Mouse (Mus musculus): ENCODE results near the gene Teddm1a. TPM values are rescaled to one million over a fixed set of nuclear protein-coding genes. Genes with fewer than 3 reads are reported as not detected.
A peak's percentile ranks its signal among the peaks of the same experiment; 100 is the strongest.

The Teddm1a gene
- polyA plus RNA-seq, 1 experiment from 2014 or later = not detected

DNA sequence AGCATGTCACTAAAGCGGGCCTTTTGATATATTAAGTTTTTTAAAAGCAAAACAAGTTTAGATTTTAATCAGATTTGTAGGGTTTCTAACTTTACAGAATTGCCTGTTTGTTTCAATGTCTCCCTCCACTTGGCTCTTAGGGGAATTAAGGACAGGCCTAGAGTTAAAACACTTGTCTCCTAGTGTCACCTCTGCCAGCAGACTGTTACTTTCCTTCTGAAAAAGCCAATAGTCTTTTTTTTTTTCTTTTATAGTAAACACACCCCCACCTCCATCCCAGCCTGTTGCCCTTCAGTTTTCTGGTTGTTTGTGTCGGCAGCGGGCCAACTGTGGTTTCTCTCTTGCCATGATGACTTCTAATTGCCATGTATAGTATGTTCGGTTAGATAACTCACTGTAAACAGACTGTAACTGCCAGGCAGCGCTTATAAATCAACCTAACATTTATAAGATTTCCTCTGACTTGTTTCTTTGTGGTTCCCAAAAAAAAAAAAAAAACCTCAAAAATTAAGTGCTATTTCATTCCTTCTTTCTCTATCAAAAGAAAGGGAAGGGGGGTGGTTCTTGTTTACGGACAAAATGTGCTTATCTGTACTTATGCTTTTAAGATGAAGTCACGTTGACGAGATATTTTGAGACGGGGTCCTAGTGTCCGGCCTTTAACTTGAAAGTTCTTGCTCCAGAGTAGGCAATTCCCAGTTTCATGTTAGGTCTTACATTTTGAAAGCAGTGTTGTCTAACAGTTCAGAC, 17.8 kb downstream of the Teddm1a start:
- H3K27me3 ChIP-seq (replicated peaks; ENCODE audit: low read depth, poor library complexity, severe bottlenecking) = no peaks in the 10 kb centered on the region
- H3K27ac ChIP-seq (replicated peaks) = no peak overlapping the region
- H3K4me3 ChIP-seq = no peak overlapping the region
- 94% methylated on average over 10 of the region's 10 CpGs for WGBS
- DNase-seq (ENCODE audit: low spot score) = no peak
- no peaks in the 10 kb centered on the region for H3K9me3 ChIP-seq
- no peaks in the 10 kb centered on the region for H3K4me1 ChIP-seq
- peaks cover 71% of the 10 kb centered on the region for H3K36me3 ChIP-seq (replicated peaks)

DNA sequence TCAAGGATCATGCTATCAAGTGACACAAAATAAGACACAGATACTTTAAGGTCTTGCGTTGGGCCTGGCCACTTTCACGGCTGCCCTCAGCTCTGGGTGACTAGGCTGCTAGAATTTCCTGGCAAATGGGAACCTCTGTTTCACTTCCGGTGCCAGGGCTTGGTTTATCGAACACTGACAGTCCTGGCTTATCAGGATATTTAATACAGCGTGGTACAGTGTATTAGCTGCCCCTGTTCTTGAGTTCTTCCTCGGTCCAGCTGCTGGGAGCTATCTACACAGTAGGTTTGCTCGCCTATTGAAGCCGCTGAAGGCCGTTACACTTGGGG, 18.4 kb downstream of the Teddm1a start:
- Histone ChIP-seq H3K4me1 (no peaks in the 10 kb centered on the region), H3K4me3 (no peak overlapping the region), H3K36me3 (replicated peaks) (peaks cover 66% of the 10 kb centered on the region), H3K27ac (replicated peaks) (no peak overlapping the region), H3K9me3 (no peaks in the 10 kb centered on the region), H3K27me3 (replicated peaks; ENCODE audit: low read depth, poor library complexity, severe bottlenecking) (no peaks in the 10 kb centered on the region)
- no peak for DNase-seq (ENCODE audit: low spot score)
- WGBS = 92% methylated on average over 9 of the region's 9 CpGs

DNA sequence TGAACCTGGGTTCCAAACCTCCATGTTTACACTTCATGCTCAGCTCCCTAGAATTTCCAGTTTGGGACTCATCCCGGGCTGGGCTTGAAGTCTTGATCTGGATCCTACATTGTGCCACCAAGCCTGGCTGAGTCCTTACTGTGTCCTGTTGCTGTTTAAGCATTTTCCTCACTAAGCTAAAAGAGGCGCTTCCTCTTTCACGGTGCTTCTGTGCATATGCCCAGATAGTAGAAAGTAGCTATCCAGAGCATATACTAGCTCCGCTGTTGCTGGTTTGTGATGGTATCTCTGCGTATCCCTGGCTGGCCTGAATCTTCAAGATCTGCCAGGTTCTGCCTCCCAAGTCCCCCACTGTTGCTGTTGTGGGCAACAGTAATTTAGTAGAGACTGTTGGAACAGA, 18.9 kb downstream of the Teddm1a start:
- WGBS = 91% methylated on average over 5 of the region's 5 CpGs
- no peaks in the 10 kb centered on the region for H3K9me3 ChIP-seq
- no peaks in the 10 kb centered on the region for H3K4me1 ChIP-seq
- H3K4me3 ChIP-seq = no peak overlapping the region
- H3K27ac ChIP-seq (replicated peaks) = no peak overlapping the region
- H3K36me3 ChIP-seq (replicated peaks) = peaks cover 61% of the 10 kb centered on the region
- H3K27me3 ChIP-seq (replicated peaks; ENCODE audit: low read depth, poor library complexity, severe bottlenecking) = no peaks in the 10 kb centered on the region
- no peak for DNase-seq (ENCODE audit: low spot score)

GRCm38 (mm10) chr1:153911276-153911795, 19.8 kb downstream of the Teddm1a start:
- no peak for DNase-seq (ENCODE audit: low spot score)
- Histone ChIP-seq H3K27me3 (replicated peaks; ENCODE audit: low read depth, poor library complexity, severe bottlenecking) (no peaks in the 10 kb centered on the region), H3K9me3 (no peaks in the 10 kb centered on the region), H3K4me1 (no peaks in the 10 kb centered on the region), H3K36me3 (replicated peaks) (peaks cover 52% of the 10 kb centered on the region), H3K27ac (replicated peaks) (no peak overlapping the region), H3K4me3 (no peak overlapping the region)
- WGBS = 86% methylated on average over 6 of the region's 6 CpGs

GRCm38 (mm10) chr1:153913869-153914268, 22.3 kb downstream of the Teddm1a start:
- WGBS = 85% methylated on average over 3 of the region's 3 CpGs
- H3K4me3 ChIP-seq = no peak overlapping the region
- no peaks in the 10 kb centered on the region for H3K9me3 ChIP-seq
- H3K27me3 ChIP-seq (replicated peaks; ENCODE audit: low read depth, poor library complexity, severe bottlenecking) = no peaks in the 10 kb centered on the region
- no peaks in the 10 kb centered on the region for H3K4me1 ChIP-seq
- no peak overlapping the region for H3K27ac ChIP-seq (replicated peaks)
- peaks cover 27% of the 10 kb centered on the region for H3K36me3 ChIP-seq (replicated peaks)
- DNase-seq (ENCODE audit: low spot score) = no peak

DNA sequence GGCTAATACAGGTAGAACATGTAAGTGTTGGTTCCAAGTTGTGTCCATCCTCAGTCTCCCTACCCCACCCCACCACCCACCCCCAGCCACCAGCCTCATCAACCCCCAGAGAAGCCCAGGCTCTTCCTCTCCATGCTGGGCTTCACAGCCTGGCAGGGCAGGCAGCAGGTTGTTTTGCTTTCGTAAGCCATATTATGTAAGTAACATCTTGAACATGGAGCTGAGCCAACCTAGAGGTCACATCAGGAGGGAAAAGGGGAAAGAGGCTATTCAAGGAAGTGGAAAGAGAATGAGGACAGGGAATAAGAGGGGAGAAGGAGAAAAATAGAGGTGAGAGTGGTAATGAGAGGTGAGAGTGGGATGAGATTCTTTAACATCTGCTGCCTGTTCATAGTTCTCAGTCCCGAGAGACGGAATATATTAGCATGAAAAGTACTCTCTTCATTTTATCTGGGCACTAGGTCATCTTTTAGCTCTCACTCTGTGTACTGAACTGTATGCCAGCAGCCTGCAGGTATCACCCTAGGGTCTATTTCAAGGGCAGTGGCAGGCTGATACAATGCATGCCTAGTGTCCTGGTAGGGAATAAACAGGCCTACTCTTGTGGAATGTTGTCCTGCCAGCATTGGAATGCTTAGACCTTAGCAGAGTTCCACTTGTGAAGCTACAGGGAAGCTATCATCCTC, 27.1 kb downstream of the Teddm1a start:
- H3K4me3 ChIP-seq = no peak overlapping the region
- H3K4me1 ChIP-seq = peaks cover 9% of the 10 kb centered on the region
- no peak overlapping the region for H3K27ac ChIP-seq (replicated peaks)
- H3K27me3 ChIP-seq (replicated peaks; ENCODE audit: low read depth, poor library complexity, severe bottlenecking) = no peaks in the 10 kb centered on the region
- no peaks in the 10 kb centered on the region for H3K9me3 ChIP-seq
- H3K36me3 ChIP-seq (replicated peaks) = no peaks in the 10 kb centered on the region
- WGBS = 91% methylated on average over 3 of the region's 3 CpGs
- DNase-seq (ENCODE audit: low spot score) = no peak

DNA sequence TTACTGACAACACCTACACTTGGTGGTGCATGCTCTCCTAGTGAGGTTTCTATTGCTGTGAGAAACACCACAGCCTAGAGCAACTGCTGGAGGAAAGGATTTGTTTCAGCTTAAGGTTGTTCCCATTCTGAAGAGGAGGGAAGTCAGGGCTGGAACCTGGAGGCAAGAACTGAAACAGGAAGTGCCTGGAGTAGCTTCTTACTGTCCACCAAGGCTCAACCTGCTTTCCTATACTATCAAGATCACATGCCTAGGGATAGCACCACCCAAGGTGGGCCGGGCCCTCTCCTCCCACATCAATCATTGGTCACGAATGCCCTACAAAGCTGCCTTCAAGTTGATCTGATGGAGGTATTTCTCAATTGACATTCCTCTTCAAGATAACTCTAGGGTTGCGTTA, 30.1 kb downstream of the Teddm1a start:
- Histone ChIP-seq H3K36me3 (replicated peaks) (no peaks in the 10 kb centered on the region), H3K27ac (replicated peaks) (no peak overlapping the region), H3K9me3 (no peaks in the 10 kb centered on the region), H3K27me3 (replicated peaks; ENCODE audit: low read depth, poor library complexity, severe bottlenecking) (no peaks in the 10 kb centered on the region), H3K4me1 (peaks cover 9% of the 10 kb centered on the region), H3K4me3 (no peak overlapping the region)
- no peak for DNase-seq (ENCODE audit: low spot score)
- 91% methylated on average over 3 of the region's 3 CpGs for WGBS

- WGBS = 29% methylated on average over 5 of the region's 5 CpGs
- peaks cover 9% of the 10 kb centered on the region for H3K4me1 ChIP-seq
- no peaks in the 10 kb centered on the region for H3K36me3 ChIP-seq (replicated peaks)
- DNase-seq (ENCODE audit: low spot score) = peak; percentile 26
- H3K27ac ChIP-seq (replicated peaks) = no peak overlapping the region
- no peak overlapping the region for H3K4me3 ChIP-seq
- H3K27me3 ChIP-seq (replicated peaks; ENCODE audit: low read depth, poor library complexity, severe bottlenecking) = no peaks in the 10 kb centered on the region
- H3K9me3 ChIP-seq = no peaks in the 10 kb centered on the region
Measured at GRCm38 (mm10) chr1:153922571-153923021, 31.1 kb downstream of the Teddm1a start.

DNA sequence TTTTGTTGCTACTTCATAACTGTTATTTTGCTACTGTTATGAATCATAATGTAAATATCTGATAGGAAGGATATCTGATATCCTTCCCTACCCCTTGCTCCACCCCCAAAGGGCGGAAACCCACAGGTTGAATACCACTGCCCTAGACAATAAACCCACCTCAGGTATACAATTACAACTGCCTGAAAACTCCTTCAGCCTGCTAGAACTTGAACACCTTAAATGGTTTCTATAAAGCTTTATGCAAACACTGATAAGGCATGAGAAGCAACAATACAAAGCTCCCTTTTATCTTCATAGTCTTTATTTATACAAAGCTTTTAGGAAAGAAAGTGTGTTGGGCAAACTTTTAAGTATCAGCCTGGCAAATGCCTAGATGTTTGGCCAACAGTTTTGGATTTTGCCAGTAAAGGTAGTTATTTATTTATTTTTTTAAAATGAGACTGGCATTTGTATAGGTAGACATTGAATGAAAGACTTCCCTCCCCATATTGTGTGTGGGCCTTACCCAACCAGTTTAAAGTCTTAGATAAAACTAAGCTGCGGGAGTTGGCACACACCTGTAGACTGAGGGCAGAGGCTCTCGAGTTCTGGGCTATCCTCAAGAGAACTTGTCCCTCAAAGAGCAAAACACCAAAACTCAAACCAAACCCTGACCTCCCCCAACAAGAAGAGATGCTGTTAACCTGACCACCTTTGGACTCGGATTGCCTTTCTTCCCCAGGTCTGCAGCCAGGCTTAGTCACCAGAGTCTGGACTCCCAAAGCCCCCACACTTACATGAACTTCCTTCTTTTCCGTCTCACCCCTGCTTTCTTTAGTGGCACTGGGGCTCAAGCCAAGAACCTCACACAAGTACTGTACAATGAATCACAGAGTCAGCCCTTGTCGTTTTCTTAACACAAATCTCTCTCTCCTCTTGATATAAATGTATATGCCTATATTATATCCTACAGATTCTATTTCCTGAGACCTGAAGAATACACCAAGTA, 33.1 kb downstream of the Teddm1a start:
- H3K27ac ChIP-seq (replicated peaks) = no peak overlapping the region
- H3K9me3 ChIP-seq = no peaks in the 10 kb centered on the region
- H3K4me3 ChIP-seq = no peak overlapping the region
- H3K4me1 ChIP-seq = peaks cover 9% of the 10 kb centered on the region
- no peaks in the 10 kb centered on the region for H3K27me3 ChIP-seq (replicated peaks; ENCODE audit: low read depth, poor library complexity, severe bottlenecking)
- H3K36me3 ChIP-seq (replicated peaks) = no peaks in the 10 kb centered on the region
- no peak for DNase-seq (ENCODE audit: low spot score)
- WGBS = 89% methylated on average over 6 of the region's 6 CpGs

- Histone ChIP-seq H3K27me3 (replicated peaks; ENCODE audit: low read depth, poor library complexity, severe bottlenecking) (no peaks in the 10 kb centered on the region), H3K4me1 (peaks cover 3% of the 10 kb centered on the region; the same call in 1 of the 2 replicates), H3K36me3 (replicated peaks) (no peaks in the 10 kb centered on the region), H3K4me3 (no peak overlapping the region), H3K9me3 (no peaks in the 10 kb centered on the region), H3K27ac (replicated peaks) (no peak overlapping the region)
- no peak for DNase-seq (ENCODE audit: low spot score)
- 88% methylated on average over 2 of the region's 2 CpGs for WGBS
Measured at GRCm38 (mm10) chr1:153930431-153930830, 38.9 kb downstream of the Teddm1a start.

DNA sequence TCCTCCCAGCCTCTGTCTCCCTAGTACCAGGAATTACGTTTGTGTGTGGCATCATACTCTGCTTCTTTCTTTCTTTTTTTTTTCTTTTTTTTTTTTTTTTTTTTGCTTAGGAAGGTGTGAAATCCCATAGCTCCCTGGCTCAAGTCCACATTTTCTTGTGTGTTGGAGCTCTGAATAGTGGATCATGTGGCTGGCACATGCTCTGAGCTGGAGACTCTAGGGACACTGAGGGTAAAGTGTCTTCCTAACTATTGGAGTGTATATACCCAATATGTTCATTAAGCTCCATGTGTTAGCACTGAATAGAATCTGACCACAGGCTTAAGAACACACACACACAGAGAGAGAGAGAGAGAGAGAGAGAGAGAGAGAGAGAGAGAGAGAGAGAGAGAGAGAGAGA, 42.2 kb downstream of the Teddm1a start:
- DNase-seq (ENCODE audit: low spot score) = no peak
- H3K4me3 ChIP-seq = no peak overlapping the region
- H3K4me1 ChIP-seq = peaks cover 3% of the 10 kb centered on the region; the same call in 1 of the 2 replicates
- H3K9me3 ChIP-seq = no peaks in the 10 kb centered on the region
- no peaks in the 10 kb centered on the region for H3K27me3 ChIP-seq (replicated peaks; ENCODE audit: low read depth, poor library complexity, severe bottlenecking)
- WGBS = 89% methylated on average over 1 of the region's 1 CpGs
- H3K36me3 ChIP-seq (replicated peaks) = no peaks in the 10 kb centered on the region
- H3K27ac ChIP-seq (replicated peaks) = no peak overlapping the region

- no peak for DNase-seq (ENCODE audit: low spot score)
- Histone ChIP-seq H3K9me3 (no peaks in the 10 kb centered on the region), H3K4me3 (no peak overlapping the region), H3K27me3 (replicated peaks; ENCODE audit: low read depth, poor library complexity, severe bottlenecking) (no peaks in the 10 kb centered on the region), H3K4me1 (peaks cover 3% of the 10 kb centered on the region; the same call in 1 of the 2 replicates), H3K27ac (replicated peaks) (no peak overlapping the region), H3K36me3 (replicated peaks) (no peaks in the 10 kb centered on the region)
- 83% methylated on average over 12 of the region's 12 CpGs for WGBS
Measured at GRCm38 (mm10) chr1:153935844-153936380, 44.4 kb downstream of the Teddm1a start.
